Mouse (Mus musculus): ENCODE results near the gene Srpk2.
"Not testable (repeated sequence)": the region's sequence is repeated elsewhere in the genome, so short reads cannot be mapped to it uniquely, and the experiment has no call there.

Gene Srpk2

DNA sequence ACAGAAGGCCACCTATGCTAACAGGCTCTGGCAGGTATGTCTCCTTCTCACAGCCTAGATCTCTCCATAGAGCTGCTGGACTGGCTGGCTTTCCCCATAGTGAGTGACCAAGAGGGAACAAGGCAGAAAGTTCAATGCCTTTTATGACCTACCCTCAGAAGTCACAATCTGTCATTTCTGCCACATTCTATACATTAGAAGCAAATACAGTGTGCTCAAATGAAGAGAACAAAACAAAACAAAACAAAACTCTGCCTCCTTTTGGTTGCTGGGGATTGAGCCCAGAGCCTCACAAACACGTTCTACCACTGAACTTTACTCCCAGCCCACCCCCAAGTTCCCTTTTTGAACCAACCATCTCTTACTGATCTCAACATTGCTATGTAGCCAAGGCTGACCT, at the start of gene Srpk2:
Gene Srpk2, minus strand, starts transcription at position 101 of the 400 bp plus-strand sequence.
- no peak for DNase-seq

DNA sequence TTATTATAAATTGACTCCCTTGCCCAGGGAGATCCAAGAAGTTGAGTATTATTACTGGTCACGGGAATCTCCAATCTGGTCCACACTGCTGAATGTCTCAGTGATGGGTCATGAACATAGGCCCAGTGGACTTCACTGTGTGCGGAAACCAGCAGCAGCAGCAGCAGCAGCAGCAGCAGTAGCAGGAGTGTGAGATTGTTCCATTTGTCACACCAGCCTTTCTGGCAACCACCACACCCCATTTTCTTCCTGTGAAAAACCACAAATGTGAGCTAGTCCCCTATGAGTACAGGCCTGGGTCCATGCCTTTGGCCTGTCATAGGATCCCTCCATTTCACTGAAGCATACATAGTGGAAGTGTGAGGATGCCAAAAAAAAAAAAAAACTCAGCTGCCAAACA, 37.5 kb upstream of the Srpk2 start:
- DNase-seq = no peak

DNA sequence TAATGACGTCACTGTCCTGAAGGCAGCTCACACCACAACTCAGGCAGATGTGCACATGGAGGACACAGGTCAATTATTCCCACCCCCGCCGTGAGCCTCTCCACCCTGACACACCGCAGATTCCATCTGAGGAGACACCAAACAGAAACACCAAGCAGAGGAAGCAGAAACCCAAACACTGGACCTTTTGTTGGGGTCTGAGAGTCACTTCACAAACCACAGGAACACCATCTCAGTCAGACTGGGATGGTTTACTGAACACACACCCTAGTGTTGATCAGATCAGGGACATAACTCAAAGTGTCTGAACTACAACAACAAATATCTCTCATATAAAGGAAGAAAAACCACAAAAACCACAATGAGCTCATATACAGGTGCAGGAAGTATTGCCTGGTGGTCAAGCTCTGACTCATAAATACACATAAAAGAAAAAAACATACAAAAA, 34.5 kb upstream of the Srpk2 start:
- DNase-seq = no peak

DNA sequence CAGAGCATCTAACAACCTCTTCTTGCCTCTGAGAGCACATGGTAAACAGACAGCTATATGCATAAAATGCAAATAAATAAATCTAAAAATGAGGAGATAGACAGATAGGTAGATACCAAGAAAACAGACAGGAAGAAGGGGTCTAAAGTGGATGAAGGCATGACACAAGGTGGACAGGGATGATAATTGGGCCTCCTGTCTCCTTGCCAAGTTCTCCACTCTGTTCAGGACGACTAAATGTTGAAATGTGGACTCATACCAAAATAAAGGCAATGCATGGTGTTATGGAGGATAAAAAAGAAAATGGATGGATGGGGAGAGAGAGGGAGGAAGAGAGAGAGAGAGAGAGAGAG, 33.7 kb upstream of the Srpk2 start:
- no peak for DNase-seq

DNA sequence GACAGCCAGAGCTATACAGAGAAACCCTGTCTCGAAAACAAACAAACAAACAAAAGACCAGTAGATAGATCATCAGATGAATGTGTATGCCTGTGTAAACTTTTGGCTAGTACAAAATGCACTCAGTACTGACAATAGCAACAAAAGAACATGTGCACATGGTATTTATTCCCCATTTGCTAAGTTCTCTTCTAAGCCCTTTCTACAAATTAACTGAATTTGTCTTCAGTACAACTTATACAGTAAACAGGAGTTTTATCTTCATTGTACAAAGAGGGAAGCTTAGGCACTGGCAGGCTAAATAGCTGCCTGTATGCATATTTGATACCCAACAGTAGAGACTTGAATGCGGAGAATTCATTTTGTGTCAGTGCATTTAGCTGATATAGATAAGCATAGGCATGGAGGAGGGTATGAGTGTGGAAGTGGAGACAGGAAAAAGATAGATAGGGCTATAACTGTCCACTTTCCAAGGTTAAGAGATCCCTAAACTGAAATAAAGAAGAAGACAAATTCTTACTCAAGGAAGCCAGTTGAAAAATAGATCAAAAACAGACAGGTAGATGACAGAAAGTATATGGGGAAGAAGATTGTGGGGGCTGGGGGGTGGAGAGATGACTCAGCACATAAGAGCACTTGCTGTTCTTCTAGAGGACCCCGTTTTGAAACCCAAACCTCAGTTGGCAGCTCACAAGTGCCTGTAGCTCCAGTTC, 33.2 kb upstream of the Srpk2 start:
- no peak for DNase-seq

DNA sequence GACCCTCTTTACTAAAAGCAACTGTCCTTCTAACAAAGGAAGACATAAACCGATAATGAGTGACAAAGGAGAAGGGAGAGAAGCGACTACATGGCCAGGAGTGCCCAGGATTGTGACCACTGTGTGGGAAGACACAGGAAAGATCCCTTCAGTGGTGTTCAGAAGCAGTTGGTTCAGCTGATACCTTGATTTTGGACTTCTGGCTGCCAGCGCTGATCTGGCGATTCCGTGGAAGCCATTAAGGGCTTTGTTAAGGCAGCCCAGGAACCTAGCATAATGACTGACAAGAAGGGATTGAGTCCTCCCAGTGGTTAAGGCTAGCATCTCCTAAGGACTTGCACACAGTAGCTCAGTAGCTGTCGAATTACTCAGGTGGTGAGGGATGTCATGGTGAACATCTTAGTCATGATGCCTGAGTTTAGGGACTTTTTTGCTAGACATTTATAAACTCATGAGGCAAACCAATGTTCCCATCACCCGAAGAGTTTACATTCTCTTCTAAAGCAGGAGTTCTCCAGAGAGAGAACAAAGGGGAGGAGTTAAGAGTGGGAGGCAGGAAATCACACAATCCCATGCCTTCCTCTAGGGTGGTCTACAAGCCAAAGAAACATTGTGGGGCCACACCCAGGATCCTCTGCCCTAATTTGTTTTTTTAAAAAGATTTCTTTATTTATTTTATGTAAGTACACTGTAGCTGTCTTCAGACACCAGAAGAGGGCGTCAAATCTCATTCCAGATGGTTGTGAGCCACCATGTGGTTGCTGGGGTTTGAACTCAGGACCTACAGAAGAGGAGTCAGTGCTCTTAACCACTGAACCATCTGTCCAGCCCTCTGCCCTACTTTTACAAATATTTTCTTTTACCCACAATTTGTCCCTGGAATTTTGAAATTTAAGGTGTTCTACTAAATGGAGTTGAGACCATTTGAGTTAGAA, 29.3 kb upstream of the Srpk2 start:
- DNase-seq = no peak

DNA sequence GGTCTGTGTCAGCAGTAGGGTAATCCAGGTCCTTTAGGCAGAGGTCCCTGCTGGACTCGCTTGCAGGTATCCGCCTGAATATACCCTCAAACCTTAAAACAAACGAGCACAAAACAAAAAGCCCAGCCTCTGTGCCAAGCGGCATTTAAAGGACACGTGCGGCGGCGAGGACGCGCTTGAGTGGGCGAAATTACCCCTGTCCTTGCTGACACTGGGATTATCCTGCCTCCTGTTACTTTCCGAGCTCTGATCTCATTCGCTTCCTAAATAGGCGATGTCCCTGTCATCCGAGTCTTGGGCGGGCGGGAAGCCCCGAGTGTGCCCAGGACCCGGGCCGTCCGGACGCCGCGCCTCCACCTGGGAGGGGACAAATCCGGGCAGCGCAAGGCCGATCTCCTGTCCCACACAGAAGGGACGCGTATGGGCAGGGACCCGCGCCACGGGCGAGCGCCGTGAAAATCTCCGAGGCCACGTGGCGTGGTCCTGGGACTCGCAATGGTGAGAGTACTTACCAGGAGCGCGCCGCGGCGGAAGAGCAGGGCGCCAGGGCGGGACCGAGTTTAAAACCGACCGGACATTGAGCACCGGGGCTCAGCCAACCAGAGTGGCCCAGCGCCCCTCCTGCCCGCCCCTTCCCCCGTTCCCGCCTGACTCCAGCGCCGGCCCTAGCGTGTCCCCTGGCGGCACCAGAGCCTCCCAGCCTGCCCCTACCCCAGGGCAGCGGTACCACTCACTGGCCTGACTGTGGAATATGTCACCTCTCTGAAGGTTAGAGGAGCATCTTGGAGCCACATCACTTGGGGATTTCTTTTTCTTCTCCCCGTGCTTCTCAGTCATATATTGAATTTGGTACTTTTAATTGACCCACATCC, 27.9 kb upstream of the Srpk2 start:
- DNase-seq = peak; percentile 75

DNA sequence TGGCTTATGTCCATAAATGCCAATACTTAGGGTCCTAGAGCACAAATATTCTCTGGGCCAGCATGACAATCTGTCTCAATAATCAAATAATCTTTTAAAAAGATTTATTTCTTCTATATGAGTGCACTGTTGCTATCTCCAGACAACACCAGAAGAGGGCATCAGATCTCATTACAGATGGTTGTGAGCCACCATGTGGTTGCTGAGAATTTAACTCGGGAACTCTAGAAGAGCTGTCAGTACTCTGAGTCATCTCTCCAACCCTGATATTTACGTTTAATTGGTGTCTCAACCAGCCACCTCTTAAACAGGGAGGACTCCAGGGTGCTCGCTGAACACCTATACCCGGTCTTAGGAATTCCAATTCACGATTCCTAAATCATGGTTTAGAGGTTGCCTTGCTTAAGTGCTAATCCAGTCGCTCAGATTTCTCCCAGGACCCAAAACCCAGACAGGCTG, 27.3 kb upstream of the Srpk2 start:
- peak; percentile 53 for DNase-seq

DNA sequence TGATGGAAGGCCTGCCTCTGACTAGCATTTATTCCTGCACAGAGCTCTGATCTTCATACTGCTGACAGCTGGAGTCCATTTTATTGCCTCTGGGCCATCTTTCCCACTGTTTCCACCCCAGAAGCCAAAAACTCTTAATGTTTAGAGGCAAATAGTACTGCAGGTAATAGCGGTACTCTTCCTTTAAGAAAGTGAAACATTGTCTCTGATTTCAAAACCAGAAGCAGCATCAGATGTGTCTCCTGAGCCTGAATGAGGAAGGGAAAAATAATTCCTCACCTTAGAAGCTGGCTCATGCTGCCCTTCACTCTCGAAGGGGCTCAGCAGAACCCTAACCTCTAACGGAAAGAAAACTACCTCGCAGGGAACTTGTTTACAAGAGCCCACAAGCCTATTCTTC, 26.8 kb upstream of the Srpk2 start:
- peak; percentile 6 for DNase-seq

DNA sequence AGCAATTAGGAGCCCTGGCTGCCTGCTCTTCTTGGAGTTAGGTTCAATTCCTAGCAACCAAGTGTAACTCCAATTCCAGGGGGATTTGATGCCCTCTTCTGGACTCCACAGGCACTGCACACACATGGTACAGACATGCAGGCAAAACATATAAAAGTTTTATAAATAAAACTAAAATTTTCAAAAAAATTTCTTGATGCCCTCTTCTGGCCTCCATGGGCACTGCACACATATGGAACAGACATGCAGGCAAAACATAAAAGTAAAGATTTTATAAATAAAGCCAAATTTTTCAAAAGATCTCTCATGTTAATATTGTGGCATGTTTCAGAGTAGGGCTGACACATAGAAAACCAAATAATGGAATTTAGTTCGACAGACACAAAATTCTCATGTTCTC, 25.2 kb upstream of the Srpk2 start:
- no peak for DNase-seq

DNA sequence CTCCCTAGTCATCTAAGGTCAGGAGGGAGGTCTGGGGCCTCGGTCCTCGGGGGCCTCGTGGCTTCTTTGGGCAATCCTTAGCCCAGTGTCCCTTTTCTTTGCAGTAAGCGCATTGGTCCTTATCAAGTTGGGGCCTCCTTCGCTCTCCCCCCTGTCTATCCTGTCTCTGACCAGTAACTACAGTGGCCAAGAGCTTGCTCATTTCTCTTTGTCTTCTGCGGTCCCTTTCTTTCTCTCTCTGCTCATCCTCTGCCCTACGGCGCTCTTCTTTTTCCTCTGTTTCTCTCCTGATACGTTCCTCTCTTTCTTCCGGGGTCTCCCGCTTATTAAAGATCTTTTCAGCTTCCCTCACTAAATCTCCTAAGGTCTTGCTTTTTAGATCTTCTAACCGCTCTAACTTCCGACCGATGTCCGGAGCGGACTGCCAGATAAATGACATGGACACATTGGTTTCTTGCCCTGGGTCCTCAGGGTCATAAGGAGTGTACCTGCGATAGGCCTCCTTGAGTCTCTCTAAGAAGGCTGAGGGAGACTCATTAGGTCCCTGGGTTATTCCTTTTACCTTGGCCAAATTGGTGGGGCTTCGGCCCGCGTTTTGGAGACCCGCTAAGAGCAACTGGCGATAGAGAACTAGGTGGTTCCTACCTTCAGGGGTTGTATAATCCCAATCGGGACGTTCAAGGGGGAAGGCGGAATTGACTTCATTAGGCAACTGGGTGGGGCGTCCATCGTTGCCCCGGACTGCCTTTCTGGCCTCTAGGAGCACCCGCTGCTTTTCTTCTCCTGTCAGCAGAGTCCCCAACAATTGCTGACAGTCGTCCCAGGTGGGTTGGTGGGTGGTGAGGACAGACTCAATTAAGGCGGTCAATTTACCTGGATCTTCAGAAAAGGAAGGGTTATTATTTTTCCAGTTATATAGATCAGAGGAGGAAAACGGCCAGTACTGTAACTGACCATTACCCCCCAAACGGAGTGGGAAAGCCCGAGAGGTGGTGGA, 22.5 kb upstream of the Srpk2 start:
- DNase-seq = not testable (repeated sequence)

DNA sequence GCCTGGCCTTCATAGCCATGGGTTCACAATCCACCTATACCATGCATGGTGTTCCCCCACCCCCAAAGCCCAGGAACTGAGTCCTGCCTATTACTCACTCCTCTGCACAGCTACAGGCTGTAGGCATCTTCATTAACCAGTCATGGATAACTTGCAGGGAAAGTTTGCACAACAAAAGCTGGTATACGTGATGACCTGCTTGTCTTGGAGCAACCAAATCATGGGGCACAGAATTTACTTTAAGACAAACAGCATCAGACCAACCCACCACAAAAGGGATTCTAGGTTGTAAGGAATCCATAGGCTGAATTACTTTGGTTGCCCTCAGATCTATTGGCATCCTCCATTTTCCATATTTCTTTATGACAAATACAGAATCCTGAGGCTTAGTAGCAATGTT, 13.0 kb upstream of the Srpk2 start:
- no peak for DNase-seq

DNA sequence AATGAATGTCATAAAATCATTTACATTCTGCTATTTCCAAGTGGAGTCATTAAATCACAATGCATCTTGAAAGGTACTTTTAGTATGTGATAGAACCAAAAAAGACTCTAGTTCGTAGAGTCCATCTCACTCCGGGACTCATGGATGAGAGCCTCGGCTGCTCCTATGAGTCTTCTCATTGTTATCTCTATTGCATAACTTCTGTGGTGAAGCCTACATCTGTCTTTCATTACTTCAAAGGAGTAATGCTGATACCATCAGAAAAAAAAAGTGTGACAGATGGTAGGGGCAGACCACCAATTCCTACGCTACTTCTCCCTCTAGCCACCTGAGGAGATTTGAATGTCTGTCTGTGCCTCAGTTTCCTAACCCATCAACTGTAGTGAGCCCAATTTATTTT, 986 bp downstream of the Srpk2 start:
- DNase-seq = no peak

DNA sequence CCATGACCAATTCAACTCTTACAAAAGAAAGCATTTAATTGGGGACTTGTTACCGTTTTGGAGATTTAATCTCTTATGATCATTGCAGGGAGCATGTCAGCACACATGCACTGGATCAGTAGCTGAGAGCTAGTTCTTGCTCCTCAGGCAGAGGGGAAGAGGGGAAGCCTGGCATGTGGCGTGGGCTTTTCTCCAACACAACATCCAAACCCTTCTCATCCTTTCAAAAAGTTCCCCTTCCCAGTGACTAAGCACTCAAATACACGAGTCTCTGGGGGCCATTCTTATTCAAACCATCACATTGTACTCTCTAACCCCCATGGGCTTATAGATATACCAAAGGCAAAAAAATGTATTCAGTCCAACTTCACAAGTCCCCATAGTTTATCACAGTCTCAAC, 5.4 kb downstream of the Srpk2 start:
- DNase-seq = no peak

DNA sequence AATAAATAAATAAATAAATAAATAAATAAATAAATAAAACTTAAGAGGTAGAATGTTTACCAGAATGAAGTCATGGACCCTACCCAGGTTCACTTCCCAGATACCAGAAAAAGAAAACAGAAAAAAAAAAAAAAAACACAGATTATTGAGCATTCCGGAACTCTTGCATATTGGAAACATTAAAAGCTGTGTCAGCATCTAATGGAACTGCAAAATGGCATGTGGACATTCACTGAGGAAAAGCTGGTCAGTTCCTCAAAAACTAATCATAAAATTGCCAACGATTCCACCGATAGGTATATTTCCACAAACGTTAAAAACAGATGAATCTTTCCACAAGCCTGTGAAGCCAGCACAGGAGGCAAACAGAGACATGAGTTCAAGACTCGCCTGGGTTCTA, 6.5 kb downstream of the Srpk2 start:
- no peak for DNase-seq

DNA sequence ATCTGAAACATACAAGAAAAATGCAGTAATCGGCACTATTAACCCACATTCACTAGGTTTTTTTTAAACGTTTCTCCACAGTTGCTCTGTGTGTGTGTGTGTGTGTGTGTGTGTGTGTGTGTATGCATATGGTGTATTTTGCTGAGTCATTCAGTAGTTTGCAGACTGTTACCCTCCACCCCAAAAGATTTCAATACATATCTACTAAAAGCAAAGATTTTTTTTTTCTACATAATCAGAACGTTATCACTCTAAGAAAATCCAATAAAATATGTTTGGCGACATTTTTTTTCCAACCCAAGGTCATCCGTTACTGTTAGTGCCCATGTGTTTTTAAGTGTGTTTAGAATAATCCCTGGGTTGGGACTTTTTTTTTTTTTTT, 7.4 kb downstream of the Srpk2 start:
- no peak for DNase-seq

DNA sequence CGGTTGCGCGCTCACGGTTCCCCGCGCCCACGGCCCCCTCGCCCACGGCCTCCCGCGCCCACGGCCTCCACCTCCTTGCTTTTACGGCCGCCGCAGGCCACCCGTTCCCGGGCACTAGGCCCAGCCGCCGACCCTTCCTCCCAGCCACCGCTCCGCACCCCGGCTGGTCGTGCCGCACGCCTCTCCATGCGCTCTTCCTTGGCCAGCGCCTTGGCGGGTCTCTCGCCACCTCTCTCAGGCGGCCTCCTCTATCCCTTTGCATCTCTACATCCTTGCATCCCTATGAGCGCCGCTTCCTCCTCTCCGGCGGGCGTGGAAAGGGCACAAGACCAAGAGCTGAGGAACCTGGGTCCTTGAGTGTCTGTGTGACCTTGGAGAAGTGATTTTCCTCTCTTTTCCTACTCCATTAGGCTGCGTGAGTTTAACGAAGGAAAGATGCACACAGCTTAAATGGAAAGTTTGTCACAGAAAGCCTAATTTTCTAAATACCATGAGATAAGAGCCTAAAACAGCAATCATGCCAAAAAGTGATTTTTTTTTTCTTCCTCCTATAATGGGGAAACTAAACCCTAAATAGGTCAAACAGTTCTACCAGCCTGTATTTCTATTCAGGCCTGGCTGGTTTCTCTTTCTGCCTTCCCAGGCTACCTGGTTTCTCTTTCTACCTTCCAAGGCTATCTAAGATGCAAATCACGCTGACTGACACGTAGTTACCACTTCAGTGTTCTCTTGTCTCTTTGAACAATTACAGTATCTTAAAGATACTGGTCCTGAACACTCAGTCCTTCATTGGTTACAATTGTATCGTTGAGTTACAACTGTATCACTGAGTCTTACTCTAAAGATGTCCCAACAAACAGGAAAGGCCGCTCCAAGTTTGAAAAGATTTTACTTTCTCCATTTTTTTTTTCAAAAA, 8.0 kb downstream of the Srpk2 start:
- DNase-seq = peak; percentile 53

DNA sequence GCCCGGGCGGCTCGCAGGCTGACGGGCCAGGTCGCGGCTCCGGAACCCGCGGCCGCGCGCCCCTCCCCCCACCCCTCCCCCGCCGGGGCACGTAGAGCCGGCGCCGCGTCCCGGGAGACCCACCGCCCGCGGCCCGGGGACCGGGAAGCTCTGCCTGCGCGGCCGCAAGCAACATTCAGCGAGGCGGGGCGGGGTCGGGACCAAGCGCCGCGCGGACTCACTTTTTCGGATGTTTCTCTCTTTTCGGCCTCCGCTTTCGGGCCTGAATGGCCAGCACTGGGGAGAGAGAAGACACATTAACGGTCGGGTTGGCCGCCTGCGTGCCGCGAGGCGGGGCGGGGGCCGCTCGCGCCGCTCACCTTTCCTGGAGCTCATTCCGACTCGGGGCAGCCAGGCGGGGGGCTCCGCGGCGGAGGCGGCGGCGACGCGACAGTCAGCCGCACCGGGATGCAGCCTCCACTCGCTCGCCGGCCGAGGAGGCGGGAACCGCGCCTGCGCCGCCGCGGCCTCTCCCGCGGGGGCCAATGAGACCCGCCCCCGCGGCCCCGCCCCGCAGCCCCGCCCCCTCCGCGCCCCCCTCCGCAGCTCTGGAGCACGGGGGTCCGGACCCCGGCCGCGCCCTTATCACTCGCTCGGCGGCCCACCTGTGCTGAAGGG, 8.8 kb downstream of the Srpk2 start:
- DNase-seq = peak; percentile 49

DNA sequence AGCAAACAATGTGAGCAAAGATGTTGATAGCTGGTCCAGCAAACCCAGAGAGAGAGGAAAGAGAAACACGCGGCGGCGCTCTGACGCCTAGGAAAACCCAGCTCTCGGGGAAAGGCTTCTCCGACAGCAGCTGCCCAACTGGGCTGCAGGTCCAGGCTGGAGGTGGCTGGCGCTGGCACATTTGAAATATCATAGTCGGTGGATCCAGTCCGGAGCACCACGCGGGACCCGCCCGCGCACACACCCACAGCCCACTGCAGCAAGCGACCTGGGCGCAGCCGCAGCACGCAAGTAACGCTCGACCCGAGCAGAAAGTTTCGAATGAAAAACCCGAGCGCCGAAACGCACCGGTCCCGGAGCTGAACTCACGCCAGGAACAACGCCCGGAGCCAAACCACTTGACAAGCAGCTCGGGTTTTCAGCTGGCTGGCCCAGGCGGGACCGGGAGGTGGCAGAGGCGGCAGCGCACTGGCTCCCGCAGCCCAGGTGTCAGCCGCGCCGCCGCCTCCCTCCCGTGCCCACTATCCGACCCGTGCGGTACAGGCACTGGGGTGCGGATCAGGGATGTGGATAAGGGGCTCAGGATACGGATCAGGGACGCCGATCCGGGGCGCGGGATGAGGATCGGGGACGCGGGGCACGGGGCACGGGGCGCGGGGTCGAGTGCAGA, 9.5 kb downstream of the Srpk2 start:
- DNase-seq = peak; percentile 53

DNA sequence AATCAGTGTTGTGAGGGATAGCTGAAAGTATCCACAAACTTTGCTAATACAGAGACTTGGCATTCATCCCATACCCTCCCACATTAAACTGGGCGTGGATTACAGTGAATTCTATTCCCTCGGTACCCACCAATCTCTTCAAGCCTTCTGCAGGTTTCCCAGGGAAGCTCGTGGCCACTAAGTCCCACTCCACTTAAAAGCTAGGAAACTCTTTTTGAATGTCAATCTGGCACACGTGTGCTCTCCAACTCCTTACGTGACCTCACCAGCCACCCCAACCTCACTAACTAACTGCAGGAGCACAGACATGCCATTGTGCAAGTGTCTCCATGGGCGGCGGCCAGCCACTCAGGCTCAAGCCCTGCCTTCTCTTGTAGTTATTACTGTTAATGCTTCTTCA, 12.3 kb downstream of the Srpk2 start:
- no peak for DNase-seq

Measured in cerebellum, adult 9-10 months (tissue).